Mouse (Mus musculus) spleen, adult 2 months (tissue): ENCODE results near the gene Ubr2. TPM values are rescaled to one million over a fixed set of nuclear protein-coding genes. Genes with fewer than 3 reads are reported as not detected.

Source experiments
- DNase-seq, 2 experiments: peaks; one replicate each; pipeline versions ENCODE4 v3.0.0 to v3.0.0-alpha.2; 2012 to 2021; ENCODE audit warnings: low spot score in 2 of 2, low read depth in 1 of 2
- H3K27ac ChIP-seq: fragments of 200-500 bp; 2 replicates; pipeline ENCODE4 v1.5.1; 2012; ENCODE audit warnings: low read length, inconsistent platforms; ENCODE audit not compliant: insufficient read depth
- H3K27me3 ChIP-seq: fragments of 200-500 bp; 2 replicates; pipeline ENCODE4 v1.6.1; 2012; ENCODE audit warnings: mild to moderate bottlenecking, moderate library complexity, low read length, inconsistent platforms; ENCODE audit not compliant: control insufficient read depth, insufficient read depth
- H3K36me3 ChIP-seq: fragments of 200-500 bp; 2 replicates; pipeline ENCODE4 v1.6.1; 2012; ENCODE audit warnings: mild to moderate bottlenecking, low read length, inconsistent platforms; ENCODE audit not compliant: control insufficient read depth, insufficient read depth
- H3K4me1 ChIP-seq: fragments of 200-500 bp; 2 replicates; pipeline ENCODE4 v1.6.1; 2011; ENCODE audit warnings: inconsistent platforms; ENCODE audit not compliant: control insufficient read depth, insufficient read depth, insufficient read length
- H3K4me3 ChIP-seq: fragments of 200-500 bp; 2 replicates; pipeline ENCODE4 v1.5.1; 2011; ENCODE audit warnings: mild to moderate bottlenecking, inconsistent platforms; ENCODE audit not compliant: insufficient read depth, insufficient read length; ENCODE audit errors: extremely low read depth
- CTCF ChIP-seq: fragments of 200-500 bp; IDR thresholded peaks from 2 replicates; pipeline ENCODE4 v1.5.1; 2011; ENCODE audit warnings: mild to moderate bottlenecking, inconsistent platforms; ENCODE audit not compliant: insufficient read depth, insufficient read length, insufficient replicate concordance; ENCODE audit errors: extremely low read depth
- POLR2A ChIP-seq: fragments of 200-500 bp; IDR thresholded peaks from 2 replicates; pipeline ENCODE4 v1.6.1; 2011; ENCODE audit warnings: low read depth, low read length, inconsistent platforms
- WGBS: fragments of 180-500 bp; shearing (Covaris S2); methylation state at CpG from one replicate; pipeline ENCODE4 v1.1.7; 2018; 5-methylcytosine and 5-hydroxymethylcytosine counted together
- polyA plus RNA-seq: library from polyadenylated mRNA; depleted of rRNA; stranded (reverse); fragments of >200 nt; gene quantifications from 2 replicates; pipeline ENCODE4 v1.2.3, GENCODE M21; 2012

The Ubr2 gene
- polyA plus RNA-seq, 1 experiment, result 31.3 TPM

DNA sequence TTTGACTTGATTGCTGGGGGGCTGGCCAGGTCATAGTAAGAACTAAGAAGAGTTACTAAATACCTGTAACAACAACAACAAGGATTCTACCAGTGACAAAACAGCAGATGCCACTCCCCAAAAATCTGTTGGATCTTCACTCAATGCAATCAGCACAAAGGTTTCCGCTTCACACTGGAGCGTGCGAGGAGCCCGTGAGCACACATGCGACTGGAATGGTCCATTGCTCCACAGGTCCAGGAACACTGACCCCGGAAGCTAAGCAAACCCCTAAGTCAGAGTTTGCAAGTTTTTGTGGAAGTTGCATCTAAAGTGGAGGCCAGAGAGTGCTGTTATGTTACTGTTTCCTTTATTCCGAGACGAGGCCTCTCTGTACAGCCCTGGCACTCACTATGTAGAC, 16.7 kb downstream of the Ubr2 start:
- Histone ChIP-seq H3K27ac (no peak overlapping the region), H3K36me3 (peaks cover 42% of the 10 kb centered on the region)

DNA sequence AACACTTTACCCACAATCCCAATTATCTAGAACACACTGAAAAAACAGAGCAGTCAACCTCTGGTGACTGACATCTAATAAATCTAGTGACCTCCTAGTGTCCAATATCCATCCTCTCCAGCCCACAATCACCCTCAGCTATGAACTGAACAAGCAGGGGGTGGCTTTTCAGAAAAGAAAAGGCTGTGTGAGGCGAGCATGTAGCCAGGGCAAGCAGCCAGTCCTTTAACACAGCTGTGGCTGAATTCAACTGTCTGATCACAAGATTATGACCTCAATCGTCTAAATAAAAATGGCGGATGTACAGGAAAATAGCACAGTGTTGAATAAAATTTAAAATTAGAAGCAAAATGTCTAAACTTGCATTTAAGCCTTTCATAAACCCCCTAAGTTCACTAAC, 22.7 kb downstream of the Ubr2 start:
- no peak for DNase-seq
- Histone ChIP-seq H3K4me3 (no peak overlapping the region), H3K36me3 (peaks cover 62% of the 10 kb centered on the region), H3K27me3 (no peaks in the 10 kb centered on the region), H3K27ac (no peak overlapping the region), H3K4me1 (no peaks in the 10 kb centered on the region)
- WGBS, result 90% methylated on average over 3 of the region's 3 CpGs
- TF ChIP-seq CTCF (no peak), POLR2A (no peak)

More for the DNA sequence above, 16.7 kb downstream of the Ubr2 start:
- 96% methylated on average over 8 of the region's 8 CpGs for WGBS
- H3K4me3 ChIP-seq, result no peak overlapping the region
- H3K4me1 ChIP-seq, result no peaks in the 10 kb centered on the region
- no peak for DNase-seq
- TF ChIP-seq CTCF, result no peak
- TF ChIP-seq POLR2A, result no peak
- no peaks in the 10 kb centered on the region for H3K27me3 ChIP-seq

DNA sequence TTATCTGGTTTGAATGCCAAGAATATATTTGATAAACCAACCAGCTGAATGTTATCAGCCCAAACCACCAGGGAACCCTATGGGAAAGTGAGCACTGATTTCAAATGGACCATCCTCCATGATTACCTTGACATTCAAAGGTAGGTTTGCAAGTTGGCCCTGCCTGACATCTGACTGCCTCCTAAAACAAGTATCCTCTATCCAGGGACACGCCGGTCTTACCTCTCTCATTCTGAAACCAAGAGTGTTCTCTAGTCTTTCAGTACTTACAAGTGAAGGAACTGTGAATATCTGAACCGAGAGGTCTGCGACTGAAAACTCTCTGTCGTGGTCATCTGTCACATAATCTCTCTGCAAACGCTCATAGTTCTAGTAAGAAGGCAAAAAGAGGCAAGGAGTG, 30.3 kb downstream of the Ubr2 start:
- Histone ChIP-seq H3K27ac (no peak overlapping the region), H3K27me3 (no peaks in the 10 kb centered on the region), H3K4me3 (no peak overlapping the region), H3K36me3 (peaks cover 63% of the 10 kb centered on the region), H3K4me1 (no peaks in the 10 kb centered on the region)
- TF ChIP-seq CTCF (no peak), POLR2A (no peak)
- 94% methylated on average over 6 of the region's 6 CpGs for WGBS
- no peak for DNase-seq

DNA sequence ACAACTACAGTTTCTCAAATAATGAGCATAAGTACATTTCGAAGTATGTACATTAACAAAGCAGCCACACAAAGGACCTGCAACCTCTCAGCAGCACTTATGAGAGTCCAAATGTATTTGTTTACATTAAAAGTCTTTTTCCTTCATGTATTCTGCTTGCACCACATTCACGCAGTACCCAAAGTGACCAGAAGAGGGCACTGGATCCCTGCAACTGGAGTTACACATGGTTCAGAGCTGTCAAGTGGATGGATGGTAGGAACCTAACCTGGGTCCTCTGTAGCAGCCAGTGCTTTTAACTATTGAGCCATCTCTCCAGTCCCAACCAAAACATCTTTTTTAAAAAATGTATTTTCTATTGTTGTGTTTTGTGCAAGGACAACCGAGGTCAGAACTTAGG, 35.2 kb downstream of the Ubr2 start:
- 74% methylated on average over 3 of the region's 3 CpGs for WGBS
- Histone ChIP-seq H3K27ac (no peak overlapping the region), H3K4me1 (no peaks in the 10 kb centered on the region), H3K4me3 (no peak overlapping the region), H3K36me3 (peaks cover 57% of the 10 kb centered on the region), H3K27me3 (no peaks in the 10 kb centered on the region)
- peak; percentile 25 to 63 for DNase-seq
- TF ChIP-seq POLR2A (no peak), CTCF (peak; percentile 59; the same call in 1 of the 2 replicates)

DNA sequence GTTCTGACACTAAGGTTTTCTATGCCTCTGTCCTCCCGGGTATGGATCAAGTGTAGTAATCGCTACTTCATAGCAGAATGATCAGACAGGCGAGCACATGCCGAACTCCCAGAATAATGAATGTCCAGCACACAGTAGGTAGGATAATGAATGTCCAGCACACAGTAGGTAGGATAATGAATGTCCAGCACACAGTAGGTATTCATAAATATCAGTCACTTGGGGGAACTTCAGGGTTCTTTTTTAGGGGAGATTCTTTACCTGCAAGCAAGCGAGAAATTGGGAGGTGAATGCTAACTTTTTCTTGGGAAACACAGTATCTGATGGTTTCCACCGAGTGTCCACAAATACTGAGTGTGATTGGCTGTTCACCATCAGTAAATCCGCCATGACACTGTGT, 37.8 kb downstream of the Ubr2 start:
- TF ChIP-seq POLR2A (no peak), CTCF (no peak)
- Histone ChIP-seq H3K27me3 (no peaks in the 10 kb centered on the region), H3K4me1 (no peaks in the 10 kb centered on the region), H3K4me3 (no peak overlapping the region), H3K36me3 (peaks cover 58% of the 10 kb centered on the region), H3K27ac (no peak overlapping the region)
- no peak for DNase-seq
- WGBS, result 96% methylated on average over 7 of the region's 7 CpGs

DNA sequence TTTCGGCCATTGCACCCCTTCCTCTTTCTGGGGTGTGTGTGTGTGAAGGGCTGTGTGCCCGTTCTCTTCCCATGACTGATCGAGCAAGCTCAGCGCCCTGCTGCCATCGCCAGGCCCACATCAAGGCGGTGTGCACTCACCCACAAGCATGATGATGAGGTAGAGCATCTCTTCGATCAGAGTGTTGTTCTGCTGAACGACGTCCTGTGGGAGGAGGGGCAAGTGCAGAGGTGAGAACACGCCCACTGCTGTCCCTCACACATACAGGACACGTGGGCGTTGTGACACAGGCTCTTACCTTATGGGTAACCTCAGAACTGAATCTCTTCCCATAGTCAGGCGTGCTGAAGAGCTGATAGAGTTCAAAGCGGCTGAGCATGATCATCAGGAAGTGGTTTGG, 43.5 kb downstream of the Ubr2 start:
- H3K4me1 ChIP-seq, result no peaks in the 10 kb centered on the region
- H3K27ac ChIP-seq, result no peak overlapping the region
- H3K27me3 ChIP-seq, result no peaks in the 10 kb centered on the region
- TF ChIP-seq POLR2A (no peak), CTCF (no peak)
- peak in 1 of 2 experiments; percentile 29 for DNase-seq
- no peak overlapping the region for H3K4me3 ChIP-seq
- WGBS, result 78% methylated on average over 14 of the region's 14 CpGs
- H3K36me3 ChIP-seq, result peaks cover 71% of the 10 kb centered on the region

DNA sequence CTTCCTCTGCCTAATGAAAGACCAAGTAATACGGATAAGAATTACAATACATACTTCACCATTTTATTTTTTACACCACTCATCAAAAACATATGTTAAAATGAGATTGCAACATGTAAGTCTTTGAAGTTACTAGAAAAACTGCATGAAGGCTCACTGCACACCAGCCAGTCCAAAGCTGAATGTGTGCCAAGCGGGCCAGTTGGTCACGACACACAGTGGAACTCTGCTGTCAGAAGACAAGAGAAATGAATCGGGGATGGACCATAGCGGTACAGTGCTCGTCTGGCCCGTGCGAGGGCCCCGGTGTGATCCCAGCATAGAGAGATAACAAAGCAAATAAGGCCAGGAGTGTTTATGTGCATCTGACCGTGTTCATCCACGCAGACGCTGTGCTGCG, 47.2 kb downstream of the Ubr2 start:
- Histone ChIP-seq H3K4me3 (no peak overlapping the region), H3K4me1 (no peaks in the 10 kb centered on the region), H3K27me3 (no peaks in the 10 kb centered on the region), H3K27ac (no peak overlapping the region), H3K36me3 (peaks cover 64% of the 10 kb centered on the region)
- 98% methylated on average over 13 of the region's 13 CpGs for WGBS
- TF ChIP-seq CTCF (no peak), POLR2A (no peak)
- no peak for DNase-seq
